Mouse (Mus musculus) CH12.LX (cell line): ENCODE results near the gene Ugt1a8. TPM values are rescaled to one million over a fixed set of nuclear protein-coding genes. Genes with fewer than 3 reads are reported as not detected.

ENCODE experiments used
- DNase-seq: peaks from one replicate; pipeline ENCODE4 v3.0.0-alpha.2; 2013; ENCODE audit errors: extremely low read depth
- H3K27ac ChIP-seq: 2 replicates; pipeline ENCODE4 v1.5.1; 2012; ENCODE audit warnings: low read depth, mild to moderate bottlenecking, control low read depth, moderate library complexity; ENCODE audit not compliant: insufficient read depth
- H3K27me3 ChIP-seq: replicated peaks from 2 replicates; pipeline ENCODE3; 2012; ENCODE audit warnings: inconsistent platforms
- H3K36me3 ChIP-seq, 2 experiments: replicated peaks in 1 of 2; 2 replicates each; pipeline versions ENCODE3 to v1.6.1; 2012; ENCODE audit warnings: inconsistent platforms in 1 of 2, low read length in 1 of 2, mild to moderate bottlenecking in 1 of 2, mixed read lengths in 1 of 2, moderate library complexity in 1 of 2; ENCODE audit not compliant: control insufficient read depth in 1 of 2, insufficient read depth in 1 of 2
- H3K4me1 ChIP-seq, 2 experiments: 2 replicates each; pipeline ENCODE4 v1.6.1; 2012; ENCODE audit warnings: inconsistent platforms in 1 of 2, moderate library complexity in 1 of 2; ENCODE audit not compliant: insufficient read depth in 2 of 2, control insufficient read depth in 1 of 2
- H3K4me2 ChIP-seq: 2 replicates; pipeline ENCODE4 v1.6.1; 2012; ENCODE audit warnings: low read depth, mild to moderate bottlenecking, control low read depth; ENCODE audit not compliant: poor library complexity, insufficient read depth, severe bottlenecking
- H3K4me3 ChIP-seq, 3 experiments: fragments of 150-350 bp in 1 of 3; sonication (generic) in 1 of 3; replicated peaks in 1 of 3; 2 replicates each; pipeline versions ENCODE3 to v1.5.1; 2011 to 2012; ENCODE audit warnings: low read depth in 2 of 3, low read length in 2 of 3, mild to moderate bottlenecking in 2 of 3, moderate library complexity in 2 of 3, control low read depth in 1 of 3, improper control_type of control experiment in 1 of 3, inconsistent platforms in 1 of 3, mixed read lengths in 1 of 3; ENCODE audit not compliant: poor library complexity in 1 of 3
- H3K79me2 ChIP-seq: replicated peaks from 2 replicates; pipeline ENCODE4 v1.6.1; 2012; ENCODE audit warnings: mild to moderate bottlenecking, moderate library complexity; ENCODE audit not compliant: control insufficient read depth, poor library complexity, insufficient read depth, severe bottlenecking; ENCODE audit errors: extremely low read depth
- H3K9ac ChIP-seq: 2 replicates; pipeline ENCODE4 v1.6.1; 2012; ENCODE audit warnings: low read depth, mild to moderate bottlenecking, control low read depth, moderate library complexity; ENCODE audit not compliant: insufficient read depth
- H3K9me3 ChIP-seq: replicated peaks from 2 replicates; pipeline ENCODE3; 2012; ENCODE audit warnings: low read length, inconsistent platforms, mixed read lengths
- CHD1 ChIP-seq: IDR thresholded peaks from 2 replicates; pipeline ENCODE4 v1.6.1; 2012; ENCODE audit warnings: low read depth, low read length, improper control_type of control experiment, inconsistent platforms
- GABPA ChIP-seq: IDR thresholded peaks from 2 replicates; pipeline ENCODE4 v1.6.1; 2012; ENCODE audit warnings: low read depth, low read length, improper control_type of control experiment, inconsistent platforms; ENCODE audit not compliant: insufficient replicate concordance
- HCFC1 ChIP-seq: IDR thresholded peaks from 2 replicates; pipeline ENCODE4 v1.6.1; 2012; ENCODE audit warnings: low read depth, mild to moderate bottlenecking, inconsistent platforms, low read length, improper control_type of control experiment
- IRF4 ChIP-seq: IDR thresholded peaks from 2 replicates; pipeline ENCODE4 v1.6.1; 2014; ENCODE audit warnings: low read depth, mild to moderate bottlenecking, inconsistent platforms, low read length, improper control_type of control experiment
- JUN ChIP-seq: IDR thresholded peaks from 2 replicates; pipeline ENCODE4 v1.6.1; 2011; ENCODE audit warnings: low read depth, mild to moderate bottlenecking, low read length, improper control_type of control experiment, moderate library complexity; ENCODE audit not compliant: insufficient read depth
- JUND ChIP-seq: conservative IDR thresholded peaks from 2 replicates; pipeline ENCODE4 v1.6.1; 2011; ENCODE audit warnings: low read depth, low read length, improper control_type of control experiment
- MAX ChIP-seq: IDR thresholded peaks from 2 replicates; pipeline ENCODE4 v1.6.1; 2011; ENCODE audit warnings: low read length, improper control_type of control experiment
- MAZ ChIP-seq: IDR thresholded peaks from 2 replicates; pipeline ENCODE4 v1.6.1; 2012; ENCODE audit warnings: low read depth, mild to moderate bottlenecking, inconsistent platforms, low read length, improper control_type of control experiment, moderate library complexity
- POLR2AphosphoS2 ChIP-seq: IDR thresholded peaks from 2 replicates; pipeline ENCODE4 v1.6.1; 2011; ENCODE audit warnings: low read depth, low read length, improper control_type of control experiment
- RAD21 ChIP-seq: IDR thresholded peaks from 2 replicates; pipeline ENCODE4 v1.6.1; 2011; ENCODE audit warnings: low read depth, mild to moderate bottlenecking, low read length, improper control_type of control experiment, moderate library complexity
- TCF12 ChIP-seq: IDR thresholded peaks from 2 replicates; pipeline ENCODE4 v1.6.1; 2014; ENCODE audit warnings: low read depth, mild to moderate bottlenecking, inconsistent platforms, low read length, improper control_type of control experiment
- dilution Hi-C: fragments of 300-500 bp; cut with MboI; formaldehyde crosslinking; loops from 2 replicates; pipeline ENCODE4 v1.14.3; 2020; ENCODE audit warnings: low sequenced_read_pairs; ENCODE audit not compliant: extremely low pct_unique_long_range_greater_than_20kb, extremely low pct_ligation_motif_present
- in situ Hi-C: fragments of 300-500 bp; cut with MboI; formaldehyde crosslinking; loops from 3 replicates; pipeline ENCODE4 v1.14.3; 2019; ENCODE audit warnings: low sequenced_read_pairs, low pct_ligation_motif_present, low pct_unique_long_range_greater_than_20kb, mixed read lengths
- polyA plus RNA-seq: library from polyadenylated mRNA; unstranded; fragments of >175 nt; gene quantifications from 2 replicates; pipeline ENCODE4 v1.2.1, GENCODE M21; 2012; ENCODE audit warnings: low read depth; ENCODE audit not compliant: insufficient read length
- total RNA-seq, 2 experiments: library from RNA; depleted of rRNA; stranded (reverse); fragments of 300-350 nt in 1 of 2; fragments of >200 nt in 1 of 2; gene quantifications; 2 replicates each; pipeline ENCODE4 v1.2.3; 2012 to 2014

Gene Ugt1a8
- total and polyA plus RNA-seq, 3 experiments: not detected

DNA sequence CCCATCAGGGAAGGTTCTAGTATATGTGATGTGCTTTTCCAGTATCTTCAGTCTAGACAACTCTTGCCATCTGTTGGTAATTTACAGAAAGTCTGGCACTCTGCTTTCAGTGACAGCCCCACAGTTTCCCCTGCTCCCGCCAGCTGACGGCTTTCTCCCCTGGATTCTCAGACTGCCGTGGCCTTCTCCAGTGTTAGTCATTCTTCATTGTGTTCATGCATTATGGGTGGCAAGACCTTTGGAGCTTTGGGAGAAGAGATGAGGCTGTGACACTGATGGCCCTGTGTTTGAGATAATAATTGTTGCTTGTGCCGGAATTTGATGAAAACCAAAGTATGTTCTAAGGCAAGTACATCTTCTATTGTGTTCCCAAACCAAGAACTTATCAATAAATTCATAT is 131.0 kb downstream of the Ugt1a8 start:
- Histone ChIP-seq H3K4me1 (no peaks in the 10 kb centered on the region), H3K4me2 (no peak overlapping the region), H3K79me2 (no peaks in the 10 kb centered on the region)
- dilution Hi-C loops: no loop called here
- no peak for TF ChIP-seq IRF4
- no peak for TF ChIP-seq JUN
- no peak for TF ChIP-seq MAX
- TF ChIP-seq, all 38 proteins: peak for 0
- H3K27ac ChIP-seq: no peak overlapping the region
- H3K36me3 ChIP-seq: no peaks in the 10 kb centered on the region
- peaks cover 69% of the 10 kb centered on the region for H3K9me3 ChIP-seq
- no peak overlapping the region for H3K9ac ChIP-seq
- no peak for DNase-seq
- in situ Hi-C loops: no loop called here
- no peak overlapping the region for H3K4me3 ChIP-seq
- H3K27me3 ChIP-seq: no peaks in the 10 kb centered on the region

DNA sequence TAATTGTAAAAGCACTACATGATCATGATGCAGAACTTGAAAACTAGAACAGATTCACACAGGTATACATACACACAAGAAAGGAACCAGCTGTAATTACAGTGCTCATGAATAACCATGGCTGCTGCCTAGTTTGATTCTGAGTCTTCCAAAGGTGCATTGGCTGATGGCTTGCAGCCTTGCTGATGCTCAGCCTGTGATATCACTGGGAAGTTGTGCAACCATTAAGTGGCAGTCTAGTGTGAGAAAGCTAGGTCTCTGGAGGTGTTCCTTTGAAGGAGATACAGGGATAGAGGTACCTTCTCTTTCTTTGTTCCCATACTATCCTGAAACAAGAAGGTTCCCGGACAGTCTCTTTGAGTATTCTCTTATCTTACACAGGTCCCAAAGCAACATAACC is 131.4 kb downstream of the Ugt1a8 start:
- Histone ChIP-seq H3K4me3 (no peak overlapping the region), H3K4me2 (no peak overlapping the region), H3K9ac (no peak overlapping the region), H3K27me3 (no peaks in the 10 kb centered on the region), H3K79me2 (no peaks in the 10 kb centered on the region), H3K4me1 (no peaks in the 10 kb centered on the region), H3K36me3 (no peaks in the 10 kb centered on the region), H3K9me3 (peaks cover 69% of the 10 kb centered on the region), H3K27ac (no peak overlapping the region)
- dilution Hi-C loops: no loop called here
- TF ChIP-seq IRF4 (no peak), CHD1 (no peak), RAD21 (no peak), HCFC1 (no peak), MAZ (no peak), POLR2AphosphoS2 (no peak)
- peak; percentile 2 for DNase-seq
- in situ Hi-C loops: no loop called here

DNA sequence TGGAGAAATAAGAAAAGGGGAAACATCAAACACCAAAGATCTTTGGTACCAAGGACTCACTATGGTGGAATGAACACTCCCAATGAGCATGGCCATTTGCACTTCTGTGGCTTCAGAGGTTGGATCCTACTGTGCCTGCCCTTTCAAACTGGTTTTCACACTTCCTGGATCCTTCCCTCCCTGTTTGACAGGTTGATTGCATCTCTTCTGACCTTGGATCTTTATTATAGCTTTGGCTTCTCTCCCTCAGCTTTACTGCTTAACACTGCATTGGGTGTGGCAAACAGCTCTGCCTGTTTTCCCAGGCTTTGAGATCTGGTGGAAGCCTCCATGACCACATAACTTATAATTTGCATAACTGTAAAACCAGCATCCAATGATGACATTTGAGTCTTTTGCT is 132.7 kb downstream of the Ugt1a8 start:
- no peaks in the 10 kb centered on the region for H3K27me3 ChIP-seq
- H3K36me3 ChIP-seq: no peaks in the 10 kb centered on the region
- dilution Hi-C loops: no loop called here
- H3K4me1 ChIP-seq: no peaks in the 10 kb centered on the region
- H3K4me3 ChIP-seq: no peak overlapping the region
- no peak overlapping the region for H3K27ac ChIP-seq
- H3K9ac ChIP-seq: no peak overlapping the region
- in situ Hi-C loops: no loop called here
- no peak overlapping the region for H3K4me2 ChIP-seq
- peak; percentile 1 for DNase-seq
- no peaks in the 10 kb centered on the region for H3K79me2 ChIP-seq
- no peak for TF ChIP-seq JUND
- no peak for TF ChIP-seq HCFC1
- no peak for TF ChIP-seq GABPA
- no peak for TF ChIP-seq TCF12
- TF ChIP-seq, all 38 proteins: peak for 0
- peaks cover 61% of the 10 kb centered on the region for H3K9me3 ChIP-seq
